Mouse (Mus musculus): ENCODE measurements around the gene Rcan3.

DNA sequence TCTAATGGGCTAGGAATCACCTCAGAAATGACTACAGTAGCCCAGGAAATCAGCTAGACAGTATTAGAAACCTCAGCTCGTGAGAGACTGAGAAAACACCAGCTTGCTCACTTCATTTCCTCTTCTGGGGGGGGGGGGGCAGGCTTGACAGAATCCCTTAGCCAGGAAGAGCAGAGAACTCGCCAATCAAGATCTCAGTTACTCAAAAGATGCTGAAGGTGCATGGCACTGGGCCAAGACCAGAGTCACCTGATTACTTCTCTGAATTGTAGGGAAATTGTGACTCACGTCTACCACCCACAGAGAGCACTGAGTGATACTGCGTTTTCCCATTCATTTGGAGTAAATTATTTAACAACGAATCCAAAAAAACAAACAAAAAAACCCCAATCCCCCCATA lies 27.5 kb downstream of the Rcan3 start:
- TF ChIP-seq CTCF (IDR thresholded peaks at IDR 0.05; ENCODE audit: low read depth) (no peak), EP300 (IDR thresholded peaks at IDR 0.05; ENCODE audit: low read depth) (no peak)
